Mouse (Mus musculus) forebrain, embryonic 11.5 days (tissue): ENCODE data around the gene Opa3. TPM values are rescaled to one million over a fixed set of nuclear protein-coding genes. Genes with fewer than 3 reads are reported as not detected.

Source experiments
- ATAC-seq: fragments of 200-750 bp; cut with Nextera tagmentation; replicated peaks from 2 replicates; pipeline ENCODE4 v1.8.0; 2017; ENCODE audit warnings: moderate TSS enrichment; ENCODE audit not compliant: low FRiP score
- DNase-seq: peaks from one replicate; pipeline ENCODE4 v3.0.0-alpha.2; 2017; ENCODE audit warnings: low spot score
- H3K27ac ChIP-seq: fragments of 300-500 bp; sonication (generic); 2 replicates; pipeline ENCODE4 v1.5.1; 2014; ENCODE audit warnings: low read depth, low read length
- H3K27me3 ChIP-seq: fragments of 300-500 bp; sonication (generic); 2 replicates; pipeline ENCODE4 v1.6.1; 2014; ENCODE audit warnings: mild to moderate bottlenecking, low read length, mixed read lengths; ENCODE audit not compliant: control insufficient read depth, insufficient read depth
- H3K36me3 ChIP-seq: fragments of 300-500 bp; sonication (generic); 2 replicates; pipeline ENCODE4 v1.6.1; 2014; ENCODE audit warnings: mild to moderate bottlenecking, low read length, moderate library complexity, mixed read lengths; ENCODE audit not compliant: control insufficient read depth, insufficient read depth
- H3K4me1 ChIP-seq: fragments of 300-500 bp; sonication (generic); replicated peaks from 2 replicates; pipeline ENCODE4 v1.6.1; 2014; ENCODE audit warnings: low read length, mixed read lengths; ENCODE audit not compliant: control insufficient read depth, insufficient read depth
- H3K4me2 ChIP-seq: fragments of 300-500 bp; sonication (generic); 2 replicates; pipeline ENCODE4 v1.6.1; 2014; ENCODE audit warnings: low read depth, mild to moderate bottlenecking, low read length, moderate library complexity, mixed read lengths; ENCODE audit not compliant: severe bottlenecking
- H3K4me3 ChIP-seq: fragments of 300-500 bp; sonication (generic); 2 replicates; pipeline ENCODE4 v1.5.1; 2014; ENCODE audit warnings: low read depth, low read length
- H3K9ac ChIP-seq: fragments of 300-500 bp; sonication (generic); 2 replicates; pipeline ENCODE4 v1.6.1; 2014; ENCODE audit warnings: low read length
- H3K9me3 ChIP-seq: fragments of 300-500 bp; sonication (generic); 2 replicates; pipeline ENCODE4 v1.6.1; 2016; ENCODE audit warnings: low read length, mixed read lengths; ENCODE audit not compliant: control insufficient read depth
- WGBS: fragments of 180-500 bp; shearing (Covaris S2); extraction: QIAGEN DNeasy Blood & Tissue Kit; methylation state at CpG from one replicate; pipeline ENCODE4 v1.1.7; 2014; 5-methylcytosine and 5-hydroxymethylcytosine counted together
- polyA plus RNA-seq: library from polyadenylated mRNA; unstranded; fragments of >200 nt; fragmentation: Nextera tagmentation; extraction: Ambion mirVana; gene quantifications from 2 replicates; pipeline ENCODE4 v1.2.1, GENCODE M21; 2014

Gene Opa3
- polyA plus RNA-seq, 1 experiment from 2014 or later = 54.1 TPM

DNA sequence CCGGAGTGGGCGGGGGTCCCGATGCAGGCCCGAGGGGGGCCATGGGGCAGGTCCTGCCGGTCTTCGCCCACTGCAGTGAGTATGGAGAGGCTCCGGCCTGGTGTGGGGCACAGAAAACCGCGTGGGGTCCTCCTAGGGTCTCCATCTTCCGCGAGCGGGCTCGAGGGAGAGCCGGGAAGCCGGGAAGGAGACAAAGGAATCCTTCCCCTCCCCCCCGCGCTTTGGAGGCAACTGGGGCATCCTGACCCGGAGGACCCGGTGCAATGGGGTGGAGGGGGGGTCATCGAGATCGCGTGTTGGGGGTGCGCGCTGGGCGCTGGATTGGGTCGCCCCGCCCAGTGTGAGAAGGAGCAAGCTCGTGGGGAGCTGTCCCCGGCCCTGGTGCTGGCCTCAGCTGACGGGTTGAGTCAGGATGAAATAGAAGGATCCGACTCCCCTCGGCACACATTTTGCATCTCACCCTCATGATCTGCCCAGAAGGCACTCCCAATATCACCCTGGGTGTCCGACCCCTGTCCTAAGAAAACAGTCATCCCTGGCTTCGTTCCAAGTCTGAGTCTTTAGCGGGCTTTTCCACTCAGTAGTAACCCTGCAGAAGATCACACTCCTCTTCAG, 54.8 kb downstream of the Opa3 start:
- Histone ChIP-seq H3K27ac (0 out of 2 replicates have a peak overlapping the region, but pooled peaks have one; percentile 53), H3K27me3 (peaks cover 34% of the 10 kb centered on the region), H3K9ac (peak overlapping the region; percentile 93), H3K4me3 (peak overlapping the region; percentile 76), H3K4me2 (peak overlapping the region; percentile 86), H3K36me3 (no peaks in the 10 kb centered on the region; the same call in 1 of the 2 replicates), H3K4me1 (peaks cover 8% of the 10 kb centered on the region), H3K9me3 (no peaks in the 10 kb centered on the region)
- peak; percentile 78 for ATAC-seq
- WGBS = 1% methylated on average over 35 of the region's 35 CpGs
- DNase-seq = peak; percentile 85

DNA sequence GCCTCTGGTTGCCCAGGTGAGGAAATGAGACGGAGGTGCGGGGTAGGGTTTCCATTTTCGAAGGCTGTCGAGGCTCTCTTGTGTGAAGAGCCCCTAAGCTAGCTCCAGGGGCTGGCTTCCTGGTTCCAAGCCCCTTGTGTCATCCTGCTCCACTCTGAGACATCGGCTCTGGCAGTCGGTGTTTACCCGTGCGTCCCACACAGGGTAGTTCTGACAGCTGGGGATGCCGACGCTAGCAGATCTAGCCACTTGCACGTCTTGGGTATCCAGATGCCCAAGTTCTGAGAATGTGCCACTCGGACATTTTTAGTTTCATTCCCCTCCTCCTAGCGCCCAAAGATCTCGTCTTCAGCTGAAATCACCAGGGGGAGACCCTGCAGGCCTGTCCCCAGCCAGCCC, 55.3 kb downstream of the Opa3 start:
- peaks cover 8% of the 10 kb centered on the region for H3K4me1 ChIP-seq
- 40% methylated on average over 14 of the region's 14 CpGs for WGBS
- peak overlapping the region; percentile 76 for H3K4me3 ChIP-seq
- H3K9ac ChIP-seq = peak overlapping the region; percentile 93
- H3K27ac ChIP-seq = no peak overlapping the region
- ATAC-seq = no peak
- peak overlapping the region; percentile 86 for H3K4me2 ChIP-seq
- peaks cover 29% of the 10 kb centered on the region for H3K27me3 ChIP-seq
- no peak for DNase-seq
- no peaks in the 10 kb centered on the region; the same call in 1 of the 2 replicates for H3K36me3 ChIP-seq
- no peaks in the 10 kb centered on the region for H3K9me3 ChIP-seq

DNA sequence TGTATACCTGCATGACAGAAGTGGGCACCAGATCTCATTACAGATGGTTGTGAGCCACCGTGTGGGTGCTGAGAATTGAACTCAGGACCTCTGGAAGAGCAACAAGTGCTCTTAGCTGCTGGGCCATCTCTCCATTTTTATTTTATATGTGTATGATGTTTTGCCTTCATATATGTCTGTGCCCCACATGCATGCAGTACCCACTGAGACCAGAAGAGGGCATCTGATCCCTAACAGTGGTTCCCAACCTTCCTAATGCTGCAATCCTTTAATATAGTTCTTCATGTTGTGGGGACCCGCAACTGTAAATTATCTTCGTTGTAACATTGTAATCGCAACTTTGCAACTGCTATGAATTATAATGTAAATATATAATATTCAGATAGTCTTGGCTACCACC, 56.6 kb downstream of the Opa3 start:
- H3K27me3 ChIP-seq = peaks cover 16% of the 10 kb centered on the region
- ATAC-seq = no peak
- peak; percentile 78 for DNase-seq
- peaks cover 5% of the 10 kb centered on the region for H3K4me1 ChIP-seq
- WGBS = 28% methylated on average over 4 of the region's 4 CpGs
- H3K4me2 ChIP-seq = no peak overlapping the region
- H3K9me3 ChIP-seq = no peaks in the 10 kb centered on the region
- H3K36me3 ChIP-seq = no peaks in the 10 kb centered on the region; the same call in 1 of the 2 replicates
- no peak overlapping the region for H3K27ac ChIP-seq
- H3K9ac ChIP-seq = no peak overlapping the region
- H3K4me3 ChIP-seq = no peak overlapping the region

DNA sequence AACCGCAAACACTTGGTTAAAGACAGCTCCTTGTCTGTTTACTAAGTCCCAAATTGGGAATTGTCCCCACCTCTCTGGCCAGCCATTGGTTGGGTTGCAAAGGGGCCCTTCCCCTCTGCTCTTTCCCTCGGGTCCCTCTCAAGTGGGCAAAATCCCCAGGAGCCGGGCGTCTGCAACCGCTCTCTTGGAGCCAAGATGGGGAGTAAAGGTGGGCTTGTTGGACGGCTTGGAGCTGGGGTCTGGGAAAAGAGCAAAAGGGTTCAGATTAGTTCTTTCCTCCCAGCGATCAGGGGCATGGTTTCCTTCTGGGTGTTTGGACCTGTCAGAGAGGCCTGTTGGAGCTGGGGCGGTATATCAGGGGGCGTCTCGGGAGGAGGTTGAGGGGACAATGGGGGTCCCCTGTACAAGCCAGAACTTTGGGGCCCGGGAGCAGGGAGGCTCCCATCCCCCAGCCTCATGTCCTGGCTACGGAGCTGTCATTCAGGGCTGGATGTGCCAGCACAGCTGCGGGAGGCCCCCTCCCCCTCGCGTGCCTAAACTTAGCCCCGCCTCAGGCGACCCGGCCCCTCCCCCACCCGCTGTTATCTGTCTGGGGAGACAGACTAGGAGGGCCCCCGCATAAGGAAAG, 62.9 kb downstream of the Opa3 start:
- Histone ChIP-seq H3K9ac (peak overlapping the region; percentile 28), H3K9me3 (no peaks in the 10 kb centered on the region), H3K36me3 (no peaks in the 10 kb centered on the region; the same call in 1 of the 2 replicates), H3K4me3 (peak overlapping the region; percentile 12; the same call in 1 of the 2 replicates), H3K27me3 (no peaks in the 10 kb centered on the region), H3K4me2 (peak overlapping the region; percentile 47), H3K27ac (peak overlapping the region; percentile 43; the same call in 1 of the 2 replicates), H3K4me1 (peaks cover 9% of the 10 kb centered on the region)
- WGBS = 1% methylated on average over 20 of the region's 20 CpGs
- ATAC-seq (peak; percentile 52; the same call in 1 of the 2 replicates), DNase-seq (peak; percentile 70)

DNA sequence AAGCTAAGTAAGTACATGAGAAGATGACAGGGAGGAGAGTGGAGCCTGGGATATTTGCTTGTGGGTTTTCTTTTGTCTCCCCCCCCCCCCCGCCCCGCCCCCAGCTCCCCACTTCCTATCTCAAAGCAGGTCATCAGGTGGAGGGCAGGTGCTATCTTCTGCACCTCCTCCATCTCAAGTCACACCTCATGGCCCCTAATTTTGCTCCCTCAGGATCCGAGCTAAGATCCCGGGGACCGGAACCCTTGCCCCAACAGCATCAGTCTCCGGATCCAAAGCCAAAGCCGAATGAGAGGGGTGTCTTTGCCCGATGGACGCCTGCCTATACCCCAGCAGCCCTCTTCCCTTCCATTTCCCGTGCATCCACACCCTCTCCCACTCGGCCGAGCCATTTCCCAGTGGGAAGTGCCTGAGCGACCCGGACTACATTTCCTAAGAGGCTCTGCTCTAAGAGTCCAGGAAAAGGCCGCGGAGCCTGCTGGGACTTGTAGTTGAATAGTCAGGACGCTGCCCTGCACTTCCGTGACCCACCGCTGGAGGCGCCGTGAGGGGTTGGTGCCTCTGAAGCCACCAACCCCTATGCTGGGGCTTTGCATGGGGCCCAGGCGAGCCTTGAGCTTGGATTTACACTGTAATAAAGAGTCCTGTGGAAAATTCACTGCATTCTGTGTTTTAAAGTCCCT, 67.5 kb downstream of the Opa3 start:
- peak; percentile 97 for DNase-seq
- Histone ChIP-seq H3K9ac (peak overlapping the region; percentile 20; the same call in 1 of the 2 replicates), H3K27ac (no peak overlapping the region), H3K27me3 (no peaks in the 10 kb centered on the region), H3K4me1 (peaks cover 9% of the 10 kb centered on the region), H3K4me2 (peak overlapping the region; percentile 45; the same call in 1 of the 2 replicates), H3K9me3 (no peaks in the 10 kb centered on the region), H3K36me3 (no peaks in the 10 kb centered on the region), H3K4me3 (peak overlapping the region; percentile 21; the same call in 1 of the 2 replicates)
- WGBS = 13% methylated on average over 20 of the region's 22 CpGs
- peak; percentile 83 for ATAC-seq

DNA sequence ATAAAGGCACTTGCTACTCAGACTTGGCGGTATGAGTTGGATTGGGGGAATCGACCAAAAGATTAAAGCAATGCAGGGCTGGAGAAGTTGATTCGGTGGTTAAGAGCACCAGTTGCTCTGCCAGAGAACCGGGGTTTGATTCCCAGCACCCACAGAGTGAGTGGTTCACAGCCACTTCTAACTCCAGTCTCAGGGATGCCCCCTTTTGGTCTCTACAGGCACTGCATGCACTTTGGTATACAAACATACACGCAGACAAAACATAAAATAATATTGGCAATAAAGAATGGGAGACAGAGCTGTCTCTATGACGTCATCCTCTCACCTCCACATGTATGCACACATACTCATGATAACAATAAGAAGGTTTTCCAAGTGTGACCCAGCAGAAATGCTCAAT, 68.9 kb downstream of the Opa3 start:
- no peaks in the 10 kb centered on the region for H3K36me3 ChIP-seq
- H3K9ac ChIP-seq = no peak overlapping the region
- H3K4me3 ChIP-seq = no peak overlapping the region
- H3K9me3 ChIP-seq = no peaks in the 10 kb centered on the region
- no peak for ATAC-seq
- no peak overlapping the region for H3K27ac ChIP-seq
- H3K4me2 ChIP-seq = no peak overlapping the region
- DNase-seq = no peak
- H3K27me3 ChIP-seq = peaks cover 2% of the 10 kb centered on the region
- H3K4me1 ChIP-seq = 0 out of 2 replicates have a peak, but pooled peaks cover 3% of the 10 kb centered on the region
- 89% methylated on average over 6 of the region's 6 CpGs for WGBS

DNA sequence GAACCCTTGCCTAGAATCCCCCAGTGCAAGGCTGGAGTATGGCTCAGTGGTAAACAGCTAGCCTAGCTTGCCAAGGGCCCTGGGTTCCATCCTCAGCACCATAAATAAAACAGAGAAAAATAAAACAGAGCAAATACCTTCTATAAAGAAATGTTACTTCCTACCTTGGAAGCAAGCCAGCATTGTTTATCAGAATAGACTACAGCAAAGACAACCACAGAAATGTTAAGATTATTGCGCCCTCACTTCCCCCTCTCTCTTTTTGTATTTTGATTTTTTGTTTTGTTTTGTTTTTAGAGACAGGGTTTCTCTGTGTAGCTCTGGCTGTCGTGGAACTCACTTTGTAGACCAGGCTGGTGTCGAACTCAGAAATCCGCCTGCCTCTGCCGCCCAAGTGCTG, 69.7 kb downstream of the Opa3 start:
- WGBS = 91% methylated on average over 5 of the region's 5 CpGs
- no peak overlapping the region for H3K27ac ChIP-seq

DNA sequence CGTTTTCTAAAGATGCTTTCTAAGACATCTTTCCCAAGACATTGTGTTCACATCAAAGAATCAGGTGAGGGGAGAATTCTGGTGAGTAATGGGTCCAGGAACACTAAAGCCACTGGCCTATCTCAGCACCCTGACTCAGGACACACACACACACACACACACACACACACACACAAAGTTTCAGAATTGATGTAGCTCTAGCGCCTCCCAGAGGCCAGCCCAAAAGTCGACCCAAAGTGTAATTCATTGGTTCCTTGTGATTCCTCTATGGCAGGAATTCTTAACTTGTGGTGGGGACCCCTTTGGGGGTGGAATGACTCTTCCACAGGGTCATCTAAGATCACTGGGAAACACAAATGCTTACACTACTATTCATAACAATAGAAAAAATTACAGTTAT, 71.1 kb downstream of the Opa3 start:
- Histone ChIP-seq H3K27me3 (peaks cover 22% of the 10 kb centered on the region), H3K4me1 (peaks cover 6% of the 10 kb centered on the region; the same call in 1 of the 2 replicates), H3K27ac (no peak overlapping the region), H3K9me3 (no peaks in the 10 kb centered on the region), H3K36me3 (no peaks in the 10 kb centered on the region), H3K9ac (no peak overlapping the region), H3K4me2 (no peak overlapping the region), H3K4me3 (no peak overlapping the region)
- no peak for ATAC-seq
- peak; percentile 80 for DNase-seq
- 26% methylated on average over 3 of the region's 3 CpGs for WGBS

More for the DNA sequence above, 69.7 kb downstream of the Opa3 start:
- no peak overlapping the region for H3K9ac ChIP-seq
- no peaks in the 10 kb centered on the region for H3K36me3 ChIP-seq
- ATAC-seq (no peak), DNase-seq (no peak)
- peaks cover 9% of the 10 kb centered on the region for H3K27me3 ChIP-seq
- 0 out of 2 replicates have a peak, but pooled peaks cover 3% of the 10 kb centered on the region for H3K4me1 ChIP-seq
- H3K4me3 ChIP-seq = no peak overlapping the region
- H3K9me3 ChIP-seq = no peaks in the 10 kb centered on the region
- no peak overlapping the region for H3K4me2 ChIP-seq
